Mouse (Mus musculus) brain, embryonic 14.5 days (tissue): Measurements from ENCODE around the gene Trir.

Experiments used
- CTCF ChIP-seq: fragments of 200-500 bp; IDR thresholded peaks from 2 replicates; pipeline ENCODE4 v1.5.1; 2012; ENCODE audit warnings: inconsistent platforms, mild to moderate bottlenecking, moderate library complexity, borderline replicate concordance; ENCODE audit not compliant: insufficient read depth, insufficient read length; ENCODE audit errors: extremely low read depth
- POLR2A ChIP-seq: fragments of 200-500 bp; IDR thresholded peaks from 2 replicates; pipeline ENCODE4 v1.6.1; 2012; ENCODE audit warnings: mild to moderate bottlenecking, inconsistent platforms, borderline replicate concordance; ENCODE audit not compliant: poor library complexity, insufficient read depth, insufficient read length, severe bottlenecking; ENCODE audit errors: extremely low read depth

- TF ChIP-seq CTCF (no peak), POLR2A (no peak)
Measured at GRCm38 (mm10) chr8:85057367-85057766, 30.7 kb downstream of the Trir start.
